Mouse (Mus musculus): ENCODE measurements at regions not wholly inside any gene's neighbourhood (a gene's known extent, or its start where the extent isn't known, plus 50 kb on each side); places are given as distances from the start of the nearest gene placed in this dataset.
"Not testable (repeated sequence)": the region's sequence is repeated elsewhere in the genome, so short reads cannot be mapped to it uniquely, and the experiment has no call there.

GRCm38 (mm10) chr4:23567827-23568226 lies 928.4 kb upstream of the Mms22l start:
- no peak for DNase-seq (ENCODE audit: low spot score in 2 of 2)

- DNase-seq (ENCODE audit: low spot score in 2 of 2): no peak
Observed at GRCm38 (mm10) chr4:23573013-23573412, 923.2 kb upstream of the Mms22l start.

GRCm38 (mm10) chr4:23587412-23587811 lies 908.8 kb upstream of the Mms22l start:
- no peak for DNase-seq (ENCODE audit: low spot score in 2 of 2)

GRCm38 (mm10) chr4:23590883-23591282 lies 905.4 kb upstream of the Mms22l start:
- no peak for DNase-seq (ENCODE audit: low spot score in 2 of 2)

GRCm38 (mm10) chr4:23591593-23591992 lies 904.7 kb upstream of the Mms22l start:
- DNase-seq (ENCODE audit: low spot score in 2 of 2): no peak

GRCm38 (mm10) chr4:23600070-23600469 lies 896.2 kb upstream of the Mms22l start:
- DNase-seq (ENCODE audit: low spot score in 2 of 2): no peak

- DNase-seq (ENCODE audit: low spot score in 2 of 2): no peak
Observed at GRCm38 (mm10) chr4:23601426-23602293, 894.6 kb upstream of the Mms22l start.

- DNase-seq (ENCODE audit: low spot score in 2 of 2): no peak
Observed at GRCm38 (mm10) chr4:23602294-23602932, 893.8 kb upstream of the Mms22l start.

- no peak for DNase-seq (ENCODE audit: low spot score in 2 of 2)
Observed at GRCm38 (mm10) chr4:23607348-23607747, 888.9 kb upstream of the Mms22l start.

GRCm38 (mm10) chr4:23621208-23621607 lies 875.0 kb upstream of the Mms22l start:
- DNase-seq (ENCODE audit: low spot score in 2 of 2): no peak

GRCm38 (mm10) chr4:23622231-23622630 lies 874.0 kb upstream of the Mms22l start:
- DNase-seq (ENCODE audit: low spot score in 2 of 2): no peak

- no peak for DNase-seq (ENCODE audit: low spot score in 2 of 2)
Observed at GRCm38 (mm10) chr4:23636231-23636928, 859.9 kb upstream of the Mms22l start.

- DNase-seq (ENCODE audit: low spot score in 2 of 2): no peak
Observed at GRCm38 (mm10) chr4:23636929-23637235, 859.4 kb upstream of the Mms22l start.

- not testable (repeated sequence) for DNase-seq (ENCODE audit: low spot score in 2 of 2)
Observed at GRCm38 (mm10) chr4:23656671-23657070, 839.6 kb upstream of the Mms22l start.

- no peak for DNase-seq (ENCODE audit: low spot score in 2 of 2)
Observed at GRCm38 (mm10) chr4:23668896-23669295, 827.4 kb upstream of the Mms22l start.

- peak in 1 of 2 experiments; percentile 2 for DNase-seq (ENCODE audit: low spot score in 2 of 2)
Observed at GRCm38 (mm10) chr4:23703626-23704025, 792.6 kb upstream of the Mms22l start.

- no peak for DNase-seq (ENCODE audit: low spot score in 2 of 2)
Observed at GRCm38 (mm10) chr4:23710716-23711115, 785.5 kb upstream of the Mms22l start.

GRCm38 (mm10) chr4:23713781-23714415 lies 782.4 kb upstream of the Mms22l start:
- DNase-seq (ENCODE audit: low spot score in 2 of 2): no peak

GRCm38 (mm10) chr4:23727846-23728245 lies 768.4 kb upstream of the Mms22l start:
- no peak for DNase-seq (ENCODE audit: low spot score in 2 of 2)

GRCm38 (mm10) chr4:23732471-23732870 lies 763.8 kb upstream of the Mms22l start:
- DNase-seq (ENCODE audit: low spot score in 2 of 2): no peak

- no peak for DNase-seq (ENCODE audit: low spot score in 2 of 2)
Observed at GRCm38 (mm10) chr4:23744079-23744478, 752.2 kb upstream of the Mms22l start.

GRCm38 (mm10) chr4:23758005-23758404 lies 738.2 kb upstream of the Mms22l start:
- no peak for DNase-seq (ENCODE audit: low spot score in 2 of 2)
